Mouse (Mus musculus) adipose tissue, adult 10 weeks (tissue): Measurements from ENCODE around the gene Stxbp2. TPM values are rescaled to one million over a fixed set of nuclear protein-coding genes. Genes with fewer than 3 reads are reported as not detected.

Experiments
- polyA plus RNA-seq: library from polyadenylated mRNA; stranded (reverse); fragments of 350-450 nt; fragmentation: Illumina TruSeq; extraction: RNeasy Lipid Tissue Mini Kit (QIAGEN cat#74804); gene quantifications from one replicate; pipeline ENCODE4 v1.2.3, GENCODE M21; 2014; ENCODE audit warnings: low read depth, low replicate concordance

The Stxbp2 gene
- polyA plus RNA-seq: 92.1 TPM

GRCm38 (mm10) chr8:3630647-3631477 lies at the start of gene Stxbp2:
Stxbp2 (plus strand) TSS chr8:3630955.

GRCm38 (mm10) chr8:3586993-3587390 lies 43.8 kb upstream of the Stxbp2 start, which contains the start of gene Camsap3:
Camsap3 (plus strand) TSS chr8:3587293.

DNA sequence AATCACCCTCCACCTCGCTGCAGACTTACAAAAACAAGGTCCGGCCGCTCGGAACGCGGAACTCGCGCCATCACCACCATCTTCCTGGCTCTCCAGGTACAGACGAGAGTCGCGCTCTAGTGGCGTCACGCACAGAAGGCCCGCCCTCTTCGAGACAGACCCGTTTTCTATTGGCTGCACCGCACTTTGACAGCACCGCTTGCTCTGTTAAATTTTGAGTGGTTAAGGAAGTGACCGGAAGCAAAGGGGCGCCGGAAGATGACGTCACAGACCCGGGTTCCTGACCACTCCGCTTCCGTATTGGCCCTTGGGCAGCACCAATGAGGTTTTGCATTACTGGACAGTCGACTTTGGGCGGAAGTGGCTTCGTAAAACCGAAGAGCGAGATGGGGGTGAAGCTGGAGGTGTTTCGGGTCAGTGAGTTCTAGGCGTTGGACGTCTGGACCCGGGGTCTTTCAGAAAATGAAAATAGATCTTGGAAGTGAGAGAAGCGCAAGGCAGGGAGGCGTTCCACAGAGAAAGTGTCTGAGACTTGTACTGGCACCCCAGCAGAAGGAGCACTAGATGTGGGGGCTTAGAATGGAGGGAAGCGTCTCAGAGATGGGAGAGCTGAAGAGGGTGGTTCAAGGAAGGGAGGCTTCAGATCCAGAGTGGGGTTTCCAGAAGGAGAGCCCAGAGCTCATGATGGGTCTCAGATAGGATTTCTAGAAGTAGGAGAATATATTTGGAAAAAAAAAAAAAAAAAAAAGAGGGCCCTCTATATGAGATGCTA lies 9.4 kb upstream of the Stxbp2 start, which contains the start of the genes Xab2 and Pet100:
Xab2 (minus strand) TSS at position 118 of the 772 bp plus-strand sequence.
Pet100 (plus strand) TSS at position 350 of the 772 bp plus-strand sequence.

GRCm38 (mm10) chr8:3625445-3625844 lies 5.3 kb upstream of the Stxbp2 start, which contains the start of gene Pcp2:
Pcp2 (minus strand) TSS chr8:3625545.

DNA sequence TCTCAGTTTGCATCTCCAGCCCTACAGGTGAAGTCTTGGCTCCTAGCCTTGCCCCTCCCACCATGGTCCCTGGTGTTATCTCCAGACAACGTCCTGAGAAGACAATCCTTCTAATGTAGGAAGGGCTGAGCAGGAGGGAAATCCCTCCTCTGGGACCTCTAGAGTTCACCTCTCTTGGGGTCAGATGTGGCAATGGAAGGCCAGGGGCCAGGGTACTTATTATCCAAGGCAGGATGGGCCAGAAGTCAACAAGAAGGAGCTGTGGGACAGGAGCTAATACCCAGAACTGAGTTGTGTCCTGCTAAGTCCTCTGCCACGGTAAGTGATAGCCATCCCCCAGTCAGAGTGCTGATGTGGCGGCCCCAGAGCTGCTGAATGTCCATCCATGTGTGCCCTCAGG lies 24.8 kb downstream of the Stxbp2 start, which contains the start of gene Retn:
Retn (plus strand) TSS at position 245 of the 400 bp plus-strand sequence.

DNA sequence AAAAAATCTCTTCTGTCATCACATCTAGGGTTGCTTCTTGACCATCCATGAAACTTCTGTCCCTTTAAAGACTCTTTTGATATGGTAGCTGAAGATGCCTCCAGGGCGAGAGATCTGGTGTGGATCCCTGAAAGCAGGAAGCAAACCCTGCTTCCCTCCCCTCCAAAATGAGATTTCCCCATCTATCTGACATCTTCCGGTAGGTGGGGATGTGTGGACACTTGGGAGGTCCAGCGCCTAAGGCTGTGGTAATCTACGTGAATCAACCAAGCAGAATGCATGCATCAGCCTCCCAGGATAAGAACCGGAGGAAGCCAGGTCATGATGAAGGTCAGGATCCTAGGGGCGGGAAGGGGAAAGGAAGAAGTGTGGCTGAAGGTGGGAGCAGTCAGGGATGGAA lies 34.8 kb downstream of the Stxbp2 start, which contains the start of gene Mcemp1:
Mcemp1 (plus strand) TSS at position 248 of the 400 bp plus-strand sequence.

GRCm38 (mm10) chr8:3671980-3672491 lies 41.3 kb downstream of the Stxbp2 start, which contains the start of gene Fcor:
Fcor (minus strand) TSS chr8:3672362.

DNA sequence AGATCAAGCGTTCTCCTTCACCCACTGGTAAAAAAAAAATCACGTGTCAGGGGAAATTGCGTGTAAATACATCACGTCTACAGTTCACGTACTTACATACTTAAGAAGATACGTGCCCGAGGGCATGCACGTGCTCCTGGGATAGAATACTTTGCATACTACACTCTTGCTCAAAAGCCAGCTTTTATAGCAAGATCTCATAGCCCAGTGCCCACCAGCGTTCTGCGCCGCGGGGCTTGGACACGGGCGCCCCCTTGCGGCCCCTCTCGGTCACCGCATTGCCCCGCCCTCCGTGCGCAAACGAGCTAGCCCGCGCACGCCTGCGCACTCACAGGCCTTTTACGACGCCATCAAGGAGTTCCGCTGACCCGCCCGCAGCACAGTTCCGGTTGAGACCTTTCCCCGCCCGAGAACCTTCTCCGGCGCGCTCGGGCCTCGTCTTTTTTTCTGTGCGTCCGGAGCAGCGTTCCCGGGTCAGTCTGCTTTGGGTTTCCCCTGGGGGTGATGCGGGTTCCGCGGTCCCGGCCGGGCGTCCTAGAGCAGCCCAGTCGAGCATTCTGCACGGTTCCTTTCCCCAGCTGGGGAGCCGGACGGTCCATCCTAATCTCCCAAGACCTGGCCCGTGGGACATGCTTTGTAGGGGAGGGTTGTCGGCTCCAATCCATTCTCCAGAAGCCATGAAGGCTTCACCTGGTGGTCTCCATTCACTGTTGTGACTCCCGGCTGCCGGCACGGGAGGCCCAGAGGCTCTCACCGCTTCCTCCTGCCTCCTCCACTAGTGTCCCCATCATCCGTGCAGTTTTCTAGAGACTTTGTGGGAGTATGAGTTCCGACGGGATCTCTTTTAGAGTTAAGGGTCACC lies 45.6 kb downstream of the Stxbp2 start, which contains the start of gene Trappc5:
Trappc5 (plus strand) TSS at position 169 of the 862 bp plus-strand sequence.

Other genes with a start within 250 kb of the Stxbp2 start
- gene Arhgef18, start 237.9 kb upstream of the Stxbp2 start, polyA plus RNA-seq: 20.4 TPM
- gene Pex11g, start 163.3 kb upstream of the Stxbp2 start, polyA plus RNA-seq: 29.0 TPM
- 0.73 TPM for gene Tex45, start 160.1 kb upstream of the Stxbp2 start, polyA plus RNA-seq
- 21.0 TPM for gene Zfp358, start 137.8 kb upstream of the Stxbp2 start, polyA plus RNA-seq
- gene Mcoln1, start 130.5 kb upstream of the Stxbp2 start, polyA plus RNA-seq: 83.5 TPM
- gene Pnpla6, start 115.6 kb upstream of the Stxbp2 start, polyA plus RNA-seq: 49.1 TPM
- 6.5 TPM for gene C330021F23Rik, start 63.0 kb upstream of the Stxbp2 start, polyA plus RNA-seq
- gene Camsap3, start 43.7 kb upstream of the Stxbp2 start, polyA plus RNA-seq: 36.3 TPM
- 33.1 TPM for gene Xab2, start 9.6 kb upstream of the Stxbp2 start, polyA plus RNA-seq
- 68.9 TPM for gene Pet100, start 9.4 kb upstream of the Stxbp2 start, polyA plus RNA-seq
- not detected for gene Pcp2, start 5.4 kb upstream of the Stxbp2 start, polyA plus RNA-seq
- gene Retn, start 24.8 kb downstream of the Stxbp2 start, polyA plus RNA-seq: 947 TPM
- 0.68 TPM for gene Mcemp1, start 34.8 kb downstream of the Stxbp2 start, polyA plus RNA-seq
- 100 TPM for gene Fcor, start 41.4 kb downstream of the Stxbp2 start, polyA plus RNA-seq
- 19.8 TPM for gene Trappc5, start 45.3 kb downstream of the Stxbp2 start, polyA plus RNA-seq
- 0.12 TPM for gene Fcer2a, start 63.2 kb downstream of the Stxbp2 start, polyA plus RNA-seq
- 0.38 TPM for gene Clec4g, start 89.7 kb downstream of the Stxbp2 start, polyA plus RNA-seq
- gene Cd209a, start 118.0 kb downstream of the Stxbp2 start, polyA plus RNA-seq: 10.0 TPM
- gene Cd209e, start 223.4 kb downstream of the Stxbp2 start, polyA plus RNA-seq: not detected
- gene Cd209d, start 247.6 kb downstream of the Stxbp2 start, polyA plus RNA-seq: 14.4 TPM